Mouse (Mus musculus) 3T3-L1 (cell line): ENCODE measurements around the gene Itgb1bp2.

Experiments used
- DNase-seq: peaks from one replicate; pipeline ENCODE4 v3.0.0-alpha.2; 2015; ENCODE audit warnings: low read depth, low spot score

Itgb1bp2 gene

DNA sequence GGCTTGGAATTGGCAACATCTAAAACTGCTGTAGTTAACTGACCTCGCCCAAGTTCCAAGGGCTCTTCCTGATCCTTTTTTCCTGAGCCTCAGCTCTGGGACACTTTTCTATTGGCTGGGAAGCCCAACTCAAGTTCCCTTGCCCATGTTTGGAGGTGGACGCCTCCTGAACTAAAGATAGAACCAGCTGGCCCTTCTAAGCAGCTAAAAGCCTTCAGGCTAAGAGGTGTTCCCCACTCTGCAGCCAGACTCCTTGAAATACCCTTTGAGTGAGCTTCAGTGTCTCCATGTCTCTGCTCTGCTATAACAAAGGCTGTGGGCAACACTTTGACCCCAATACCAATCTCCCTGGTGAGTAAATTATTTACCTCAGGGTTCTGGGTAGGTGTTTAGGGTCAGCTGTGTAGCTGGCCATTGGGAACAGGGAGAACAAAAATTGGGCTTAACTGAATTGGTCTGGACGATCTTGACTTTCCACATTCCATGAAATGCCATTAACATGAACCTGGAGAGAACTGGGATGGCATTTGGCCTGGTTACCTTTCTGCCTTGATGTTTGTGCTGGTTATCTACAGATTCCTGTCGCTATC is at the start of gene Itgb1bp2:
Itgb1bp2 (plus strand) TSS at position 203 of the 590 bp plus-strand sequence.
- DNase-seq, result no peak

GRCm38 (mm10) chrX:101418946-101419724 is 29.8 kb upstream of the Itgb1bp2 start:
- peak; percentile 48 for DNase-seq

GRCm38 (mm10) chrX:101419725-101420699 is 28.9 kb upstream of the Itgb1bp2 start:
- peak; percentile 80 for DNase-seq

DNA sequence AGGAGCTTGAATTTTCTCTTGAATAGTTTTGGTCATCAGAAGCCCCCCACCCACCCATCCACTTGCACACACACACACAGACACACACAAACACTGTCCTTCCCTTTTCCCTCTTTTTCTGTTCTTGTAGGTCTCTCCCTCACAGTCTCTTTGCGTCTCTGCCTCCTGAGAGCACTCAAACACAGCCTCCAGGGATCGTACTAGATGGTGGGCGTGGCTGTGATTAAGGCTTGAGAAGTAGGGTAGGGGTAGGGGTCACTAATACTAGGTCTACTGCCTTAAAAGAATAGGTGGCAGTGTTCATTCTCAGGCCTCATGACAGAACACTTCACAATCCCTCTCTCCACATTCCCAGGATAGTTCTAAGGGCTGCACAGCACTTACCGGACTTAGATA is 28.2 kb upstream of the Itgb1bp2 start, which contains the start of gene Zmym3:
Zmym3 (minus strand) TSS at position 150 of the 396 bp plus-strand sequence.
- DNase-seq, result no peak

DNA sequence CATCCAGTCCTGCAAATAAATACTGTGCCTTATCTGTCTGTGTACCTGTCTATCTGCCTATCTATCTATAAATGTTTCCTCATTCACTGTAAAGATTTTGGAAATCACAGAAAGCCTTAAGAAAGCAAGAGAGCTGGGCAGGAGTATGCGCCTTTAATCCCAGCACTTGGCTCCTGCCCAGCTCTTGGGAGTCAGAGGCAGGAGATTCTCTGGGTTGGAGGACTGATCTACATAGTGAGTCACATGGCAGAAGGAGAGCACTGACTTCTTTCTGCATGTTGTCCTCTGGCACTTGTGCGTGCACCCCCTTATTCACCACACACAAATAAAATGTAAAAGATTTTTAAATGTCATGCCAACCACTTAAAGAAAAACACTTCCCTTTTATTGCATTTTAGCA is 25.4 kb upstream of the Itgb1bp2 start:
- DNase-seq, result peak; percentile 47

GRCm38 (mm10) chrX:101427774-101428173 is 21.1 kb upstream of the Itgb1bp2 start:
- peak; percentile 54 for DNase-seq

DNA sequence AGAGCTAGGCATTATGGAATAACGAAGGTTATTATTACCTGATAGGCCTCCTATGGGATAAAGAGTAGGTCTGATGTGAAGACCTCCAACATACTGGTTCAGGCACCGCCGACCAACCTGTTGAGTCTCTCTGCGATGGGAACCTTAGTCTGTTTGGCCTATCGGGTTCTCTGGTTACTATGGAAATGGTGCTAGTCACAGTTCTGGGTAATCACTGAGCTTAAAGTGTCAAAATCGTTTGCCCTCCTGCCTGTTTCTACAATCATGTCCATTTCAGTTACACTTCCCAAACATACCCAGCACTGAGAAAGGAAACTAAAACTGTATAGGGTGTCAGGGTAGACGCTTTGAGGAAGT is 20.1 kb upstream of the Itgb1bp2 start:
- DNase-seq, result no peak

DNA sequence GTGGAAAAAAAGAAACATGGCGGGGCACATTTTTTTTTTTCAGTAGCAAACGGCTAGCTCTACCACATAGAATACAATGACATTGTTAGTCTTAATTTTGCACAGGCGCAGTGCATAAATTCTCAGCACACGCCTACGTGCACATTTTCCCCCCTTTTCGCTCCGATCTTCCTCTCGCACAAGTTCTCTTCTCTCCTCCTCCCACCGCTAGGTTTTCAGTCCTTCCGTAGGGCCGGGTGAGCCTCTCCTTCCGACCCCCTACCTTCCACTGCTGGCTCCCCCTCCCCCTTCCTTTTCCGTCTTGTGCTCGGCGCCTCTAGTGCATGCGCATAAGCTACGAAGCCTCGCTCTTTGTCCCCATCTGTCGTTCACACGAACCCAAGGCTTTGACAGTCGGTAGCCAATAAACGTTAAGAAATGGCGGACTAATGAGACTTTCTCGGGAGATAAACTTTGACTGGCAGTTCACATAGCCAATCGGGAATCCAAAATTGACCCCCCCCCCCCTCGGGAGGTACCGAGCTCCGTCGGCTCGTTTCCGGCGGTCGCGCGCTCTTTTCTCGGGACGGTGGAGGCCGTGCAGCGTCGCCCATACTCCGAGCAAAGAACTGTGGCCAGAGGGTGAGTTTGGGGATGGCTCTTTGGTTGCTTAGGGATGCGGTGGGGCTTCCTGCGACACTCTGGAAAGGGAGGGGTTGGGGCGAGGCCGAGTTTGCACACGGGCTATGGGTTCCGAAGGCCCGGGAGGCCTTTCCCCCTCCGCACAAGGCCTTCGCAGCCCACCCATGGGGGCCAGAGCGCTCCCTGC is 19.5 kb upstream of the Itgb1bp2 start, which contains the start of gene Nono:
Nono (plus strand) TSS at position 177 of the 808 bp plus-strand sequence.
- peak; percentile 97 for DNase-seq

DNA sequence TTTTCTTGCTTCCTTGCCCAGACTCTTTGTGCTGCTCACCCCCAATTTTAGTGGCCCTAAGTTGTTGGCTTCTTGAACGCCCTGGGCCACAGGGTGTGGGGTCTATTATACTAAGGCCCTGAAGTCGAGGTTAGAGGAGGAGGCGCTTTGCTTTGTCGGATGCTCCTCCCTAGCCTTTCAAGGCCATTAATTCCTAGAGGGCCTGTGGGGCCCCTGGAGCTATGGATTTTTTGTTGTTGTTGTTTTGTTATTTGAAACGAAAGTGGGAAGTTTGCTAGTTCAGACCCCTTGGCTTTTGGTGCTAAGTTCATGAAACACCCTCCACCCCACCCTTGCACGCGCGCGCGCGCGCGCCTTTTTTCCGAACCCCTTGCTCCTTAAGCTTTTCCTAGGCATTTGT is 18.9 kb upstream of the Itgb1bp2 start:
- DNase-seq, result peak; percentile 50

DNA sequence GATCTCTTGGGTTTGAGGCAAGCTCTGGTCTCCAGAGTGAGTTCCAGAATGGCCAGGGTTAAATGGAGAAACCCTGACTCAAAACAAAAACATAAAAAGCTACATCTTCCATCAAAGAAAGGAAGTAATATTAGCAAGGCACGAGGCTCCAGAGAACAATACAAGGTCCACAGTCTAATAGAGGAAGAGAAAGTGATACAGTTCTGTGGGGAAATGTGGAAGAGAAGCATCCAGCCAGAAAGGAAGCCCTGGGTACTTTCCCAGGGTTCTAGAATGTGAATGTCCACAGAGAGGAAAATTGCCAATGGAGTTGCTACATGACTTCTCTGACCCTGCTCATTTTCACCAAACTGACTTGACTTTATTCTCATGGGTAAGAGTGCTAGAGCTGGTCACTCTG is 2.3 kb downstream of the Itgb1bp2 start:
- no peak for DNase-seq

DNA sequence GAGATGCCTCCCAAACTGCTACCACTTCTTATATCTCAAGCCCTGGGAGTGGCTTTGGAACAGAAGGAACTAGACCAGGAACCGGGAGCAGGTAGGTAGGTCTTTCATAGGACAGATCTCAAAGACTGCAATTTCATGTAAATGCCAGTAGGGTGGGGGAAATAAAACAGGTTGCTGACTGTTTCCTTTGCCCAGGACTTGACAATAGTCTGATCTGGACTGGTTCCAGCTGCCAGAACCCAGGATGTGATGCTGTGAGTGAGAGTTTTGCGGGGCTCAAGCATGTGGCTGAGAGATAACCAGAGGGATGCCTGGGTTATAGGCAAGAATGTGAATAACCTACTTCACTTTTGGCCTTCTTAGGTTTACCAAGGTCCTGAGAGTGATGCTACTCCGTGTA is 2.7 kb downstream of the Itgb1bp2 start:
- no peak for DNase-seq

DNA sequence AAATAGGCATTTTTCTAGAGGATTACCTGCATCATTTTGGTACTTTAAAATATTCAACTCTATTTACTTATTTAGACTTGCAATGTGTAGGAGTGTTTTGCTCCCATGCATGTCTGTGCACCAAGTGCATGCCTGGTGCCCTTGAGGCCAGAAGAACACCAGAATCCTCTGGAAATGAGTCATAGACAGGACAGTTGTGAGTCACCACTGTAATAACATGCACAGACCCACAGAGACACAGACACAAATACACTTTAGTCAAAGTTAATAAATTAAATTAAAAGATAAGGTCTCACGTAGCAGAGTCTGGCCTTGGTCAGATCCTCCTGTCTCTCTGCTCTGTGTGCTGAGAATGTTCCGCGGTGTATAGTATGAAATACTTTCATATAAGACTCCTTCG is 23.3 kb downstream of the Itgb1bp2 start:
- DNase-seq, result peak; percentile 59

DNA sequence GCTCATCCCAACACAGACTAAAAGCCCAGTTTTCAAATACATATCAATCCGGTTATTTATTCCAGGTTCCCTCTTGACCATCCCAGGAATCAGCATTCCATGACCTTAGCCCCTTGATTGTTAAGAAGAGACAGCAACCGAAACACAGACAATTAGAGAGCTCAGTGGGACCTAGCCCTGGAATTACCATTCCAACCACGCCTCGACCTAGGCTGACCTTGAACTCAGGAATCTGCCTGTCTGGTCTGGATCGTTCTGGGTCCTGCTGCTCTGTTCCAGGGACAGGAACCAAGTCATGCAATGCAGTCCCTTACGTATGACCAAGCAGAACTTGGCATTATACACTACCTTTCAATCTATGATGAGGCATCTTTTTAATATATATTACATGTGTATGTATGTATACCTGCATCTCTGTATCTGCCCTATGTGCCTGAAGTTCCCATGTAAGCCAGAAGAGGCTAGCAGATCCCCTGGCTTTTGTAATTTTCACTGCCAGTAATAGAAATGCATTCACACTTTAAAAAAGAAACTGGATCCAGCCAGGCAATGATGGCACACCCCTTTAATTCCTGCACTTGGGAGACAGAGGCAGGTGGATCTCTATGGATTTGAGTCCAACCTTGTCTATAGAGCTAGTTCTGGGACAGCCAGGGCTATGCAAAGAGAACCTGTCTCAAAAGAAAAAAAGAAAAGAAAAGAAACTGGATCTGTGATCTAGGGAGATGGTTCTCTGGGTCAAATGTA is 32.9 kb downstream of the Itgb1bp2 start:
- no peak for DNase-seq

DNA sequence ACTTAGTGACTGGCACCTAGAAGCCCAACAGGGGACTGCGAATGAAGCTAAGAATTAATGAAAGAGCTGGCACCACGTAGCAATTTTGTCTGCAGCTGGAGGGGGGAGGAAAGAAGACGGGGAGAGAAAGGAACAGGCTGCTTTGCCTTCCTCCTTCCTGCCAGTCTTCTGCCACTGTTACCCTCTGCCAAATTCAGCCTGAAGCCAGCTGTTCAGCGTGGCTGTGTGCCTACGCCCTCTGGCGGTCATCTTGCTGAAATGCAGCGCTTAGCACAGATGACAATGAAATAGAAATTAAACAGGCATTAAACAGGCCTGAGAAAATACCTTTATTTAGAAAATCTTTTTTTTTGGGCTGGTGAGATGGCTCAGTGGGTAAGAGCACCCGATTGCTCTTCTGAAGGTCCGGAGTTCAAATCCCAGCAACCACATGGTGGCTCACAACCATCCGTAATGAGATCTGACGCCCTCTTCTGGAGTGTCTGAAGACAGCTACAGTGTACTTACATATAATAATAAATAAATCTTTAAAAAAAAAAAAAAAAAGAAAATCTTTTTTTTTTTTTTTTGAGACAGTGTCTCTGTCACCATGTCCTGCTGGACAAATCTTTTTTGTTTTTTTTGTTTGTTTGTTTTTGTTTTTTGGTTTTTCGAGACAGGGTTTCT is 37.7 kb downstream of the Itgb1bp2 start:
- peak; percentile 71 for DNase-seq
